Mouse (Mus musculus) liver, postnatal 0 days (tissue): ENCODE results near the gene Tmem236.

Experiments used
- CTCF ChIP-seq: sonication (generic); IDR thresholded peaks from 2 replicates; pipeline ENCODE4 v1.5.1; 2016; ENCODE audit warnings: antibody characterized with exemption, low read depth
- EP300 ChIP-seq: IDR thresholded peaks from 2 replicates; pipeline ENCODE4 v1.6.1; 2016; ENCODE audit warnings: antibody characterized with exemption, low read depth, mild to moderate bottlenecking

DNA sequence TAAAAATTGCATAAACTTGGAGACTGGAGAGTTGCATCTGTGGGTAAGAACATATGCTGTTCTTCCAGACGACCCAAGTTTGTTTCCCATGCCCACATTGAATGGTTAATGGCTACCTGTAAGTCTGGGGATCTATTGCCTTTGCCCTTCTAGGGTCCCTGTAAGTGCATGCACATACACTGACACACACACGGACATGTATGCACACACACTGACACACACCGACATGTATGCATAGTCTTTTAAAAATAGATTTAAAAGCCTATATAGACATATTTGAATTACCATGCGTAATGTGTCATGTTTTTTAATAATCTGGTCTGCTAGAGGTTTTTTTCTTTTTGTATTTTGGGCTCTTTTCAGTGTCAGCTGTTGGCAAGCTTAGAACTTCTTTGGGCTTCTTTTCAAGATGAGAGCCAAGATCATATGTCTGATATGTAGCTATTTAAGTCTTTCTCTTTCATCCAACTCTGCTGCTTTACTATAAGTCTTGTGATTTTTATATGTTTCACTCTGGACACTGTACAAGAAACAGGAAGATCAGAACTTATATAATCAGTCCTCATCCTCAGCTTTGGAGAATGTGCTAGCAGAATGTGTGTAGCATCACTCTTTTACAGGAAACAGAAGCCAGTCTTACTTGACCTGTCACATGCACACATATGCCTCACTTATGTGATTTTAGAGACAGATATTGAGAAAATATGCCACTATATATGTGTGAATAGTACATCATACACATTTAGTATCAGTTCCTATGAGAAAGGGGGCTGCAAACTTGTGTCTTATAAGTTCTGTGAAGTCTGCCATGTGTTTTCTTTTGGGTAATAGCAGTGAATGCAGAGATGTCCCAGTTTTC, 41.6 kb upstream of the Tmem236 start:
- no peak for TF ChIP-seq EP300
- TF ChIP-seq CTCF, result no peak
